Mouse (Mus musculus) monocyte, adult 2 months (primary cell): ENCODE data around the gene Pdzd2.
A peak's percentile ranks its signal among the peaks of the same experiment; 100 is the strongest.
"Not testable (repeated sequence)": the region's sequence is repeated elsewhere in the genome, so short reads cannot be mapped to it uniquely, and the experiment has no call there.

Experiments
- DNase-seq, 2 experiments: peaks; one replicate each; pipeline ENCODE4 v3.0.0; 2022; ENCODE audit warnings: low spot score in 2 of 2, low read depth in 1 of 2

The Pdzd2 gene

GRCm38 (mm10) chr15:12388726-12389489, 350.8 kb downstream of the Pdzd2 start:
- no peak for DNase-seq

GRCm38 (mm10) chr15:12384679-12385078, 355.0 kb downstream of the Pdzd2 start:
- DNase-seq, result no peak

- peak; percentile 36 to 71 for DNase-seq
These were observed 359.2 kb downstream of the Pdzd2 start for GRCm38 (mm10) chr15:12380548-12380947.

- no peak for DNase-seq
These were observed 359.7 kb downstream of the Pdzd2 start for GRCm38 (mm10) chr15:12380057-12380456.

- no peak for DNase-seq
These were observed 361.9 kb downstream of the Pdzd2 start for GRCm38 (mm10) chr15:12377800-12378199.

GRCm38 (mm10) chr15:12376491-12377069, 363.1 kb downstream of the Pdzd2 start:
- DNase-seq, result no peak

- DNase-seq, result peak; percentile 36 to 69
These were observed 363.9 kb downstream of the Pdzd2 start for GRCm38 (mm10) chr15:12375641-12376311.

GRCm38 (mm10) chr15:12374916-12375315, 364.8 kb downstream of the Pdzd2 start:
- no peak for DNase-seq

- no peak for DNase-seq
These were observed 365.8 kb downstream of the Pdzd2 start for GRCm38 (mm10) chr15:12373918-12374317.

- DNase-seq, result no peak
These were observed 366.2 kb downstream of the Pdzd2 start for GRCm38 (mm10) chr15:12373496-12373895.

GRCm38 (mm10) chr15:12371183-12371582, 368.5 kb downstream of the Pdzd2 start:
- peak in 1 of 2 experiments; percentile 41 for DNase-seq

- DNase-seq, result no peak
These were observed 369.6 kb downstream of the Pdzd2 start for GRCm38 (mm10) chr15:12370096-12370495.

- no peak for DNase-seq
These were observed 370.9 kb downstream of the Pdzd2 start for GRCm38 (mm10) chr15:12368850-12369249.

GRCm38 (mm10) chr15:12368357-12368756, 371.4 kb downstream of the Pdzd2 start:
- no peak for DNase-seq

- DNase-seq, result no peak
These were observed 372.2 kb downstream of the Pdzd2 start for GRCm38 (mm10) chr15:12367306-12368080.

- DNase-seq, result not testable (repeated sequence)
These were observed 373.0 kb downstream of the Pdzd2 start for GRCm38 (mm10) chr15:12366580-12367305.

- DNase-seq, result no peak
These were observed 373.7 kb downstream of the Pdzd2 start for GRCm38 (mm10) chr15:12366072-12366469.

GRCm38 (mm10) chr15:12365416-12366071, 374.2 kb downstream of the Pdzd2 start:
- no peak for DNase-seq

- DNase-seq, result no peak
These were observed 375.6 kb downstream of the Pdzd2 start for GRCm38 (mm10) chr15:12364096-12364495.

- no peak for DNase-seq
These were observed 377.1 kb downstream of the Pdzd2 start for GRCm38 (mm10) chr15:12362701-12363040.
